Mouse (Mus musculus): ENCODE results near the gene Them7. TPM values are rescaled to one million over a fixed set of nuclear protein-coding genes. Genes with fewer than 3 reads are reported as not detected.
A peak's percentile ranks its signal among the peaks of the same experiment; 100 is the strongest.

Them7 gene
- polyA plus RNA-seq, 1 experiment from 2014 or later, result 0.40 TPM

DNA sequence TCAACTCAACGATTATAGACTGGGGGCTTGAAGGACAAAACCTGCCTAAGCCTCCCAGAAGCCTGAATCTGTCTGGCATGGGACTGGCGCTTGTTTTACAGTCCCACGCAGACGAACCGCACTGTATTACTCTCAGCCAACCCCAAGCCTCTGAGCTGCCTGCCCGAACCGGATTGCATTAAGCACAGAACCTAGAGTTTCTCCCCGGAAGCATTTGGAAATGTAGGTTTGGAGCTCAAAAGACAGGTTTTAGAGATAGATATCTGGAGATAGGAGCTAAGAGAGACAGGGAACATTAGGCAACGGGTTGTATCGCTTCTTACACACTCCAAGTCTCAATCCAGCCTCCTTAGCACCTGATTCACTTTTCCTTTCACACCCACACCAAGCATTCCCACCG is 149.5 kb downstream of the Them7 start:
- no peak for DNase-seq (ENCODE audit: low spot score)

DNA sequence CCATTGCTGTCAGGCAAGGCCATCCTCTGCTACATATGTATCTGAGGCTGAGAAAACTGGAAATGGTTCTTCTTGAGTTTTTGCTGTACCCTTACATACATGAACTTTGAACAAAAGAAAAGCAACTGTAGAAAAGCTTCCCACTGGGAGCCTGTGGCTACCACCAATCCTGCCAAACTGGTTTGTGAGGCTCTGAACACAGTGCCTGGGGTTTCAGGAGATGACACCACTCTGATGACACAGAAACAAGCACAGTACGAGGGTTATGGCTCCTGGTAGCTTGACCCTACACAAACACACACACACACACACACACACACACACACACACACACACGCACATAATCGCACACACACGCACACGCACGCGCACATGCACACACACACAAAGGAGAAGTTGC is 151.1 kb downstream of the Them7 start:
- no peak for DNase-seq (ENCODE audit: low spot score)

DNA sequence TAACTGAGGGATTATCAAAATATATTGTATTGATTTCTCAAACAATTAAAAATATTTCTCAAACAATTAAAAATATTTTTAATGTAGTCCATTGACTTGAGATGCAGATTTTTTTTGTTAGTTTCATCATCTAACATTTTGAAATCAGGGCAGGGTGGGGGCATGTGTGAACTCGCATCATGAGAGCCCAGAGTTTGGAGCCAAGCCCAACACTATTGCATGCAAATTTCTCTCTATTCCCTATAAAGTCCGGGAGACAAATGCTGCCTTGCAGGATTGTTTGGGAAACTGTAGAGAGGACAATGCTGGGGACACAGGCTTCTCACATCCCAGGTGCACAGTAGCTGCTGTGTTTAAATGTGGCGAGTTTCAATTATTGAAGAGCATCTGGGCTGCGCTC is 151.6 kb downstream of the Them7 start:
- no peak for DNase-seq (ENCODE audit: low spot score)

DNA sequence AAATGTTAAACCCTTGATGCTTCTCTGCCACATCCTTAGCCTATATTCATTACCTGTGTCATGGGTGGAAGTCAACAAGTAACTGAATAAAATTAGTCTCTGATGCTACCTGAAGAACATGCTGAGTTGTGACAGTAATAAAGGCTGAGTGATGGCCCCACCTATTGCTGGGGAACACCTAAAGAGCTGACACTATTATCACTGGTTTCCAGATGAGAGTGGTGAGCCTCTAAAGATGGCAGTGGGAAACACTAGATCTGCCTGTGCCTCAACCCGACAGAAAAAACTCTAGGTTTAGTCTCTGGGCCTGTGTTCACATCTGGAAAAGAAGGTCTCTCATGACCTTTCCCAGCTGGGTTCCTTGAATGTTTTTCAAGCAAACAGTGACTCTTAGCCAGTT is 155.6 kb downstream of the Them7 start:
- DNase-seq (ENCODE audit: low spot score), result no peak

DNA sequence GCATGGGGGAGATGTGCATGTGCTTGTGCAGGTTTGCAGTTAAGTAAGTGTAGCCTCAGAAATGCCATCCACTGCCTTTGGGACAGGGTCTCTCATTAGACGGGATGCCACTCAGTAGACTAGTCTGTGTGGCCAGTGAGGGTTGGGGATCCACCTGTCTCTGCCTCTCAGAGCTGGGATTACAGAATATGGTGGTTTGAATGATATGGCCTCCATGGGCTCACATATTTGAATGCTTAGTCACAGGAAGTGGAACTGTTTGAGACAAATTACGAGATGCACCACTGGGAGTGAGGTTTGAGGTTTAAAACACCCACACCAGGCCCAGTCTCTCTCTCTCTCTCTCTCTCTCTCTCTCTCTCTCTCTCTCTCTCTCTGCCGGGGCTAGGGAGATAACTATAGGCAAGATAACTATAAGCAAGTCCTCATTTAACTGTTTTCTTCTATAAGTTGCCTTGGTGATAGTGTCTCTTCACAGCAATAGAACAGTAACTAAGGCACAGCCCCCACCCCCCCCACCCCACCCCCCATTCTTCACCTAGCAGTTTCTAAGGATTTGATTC is 156.7 kb downstream of the Them7 start:
- DNase-seq (ENCODE audit: low spot score), result no peak

DNA sequence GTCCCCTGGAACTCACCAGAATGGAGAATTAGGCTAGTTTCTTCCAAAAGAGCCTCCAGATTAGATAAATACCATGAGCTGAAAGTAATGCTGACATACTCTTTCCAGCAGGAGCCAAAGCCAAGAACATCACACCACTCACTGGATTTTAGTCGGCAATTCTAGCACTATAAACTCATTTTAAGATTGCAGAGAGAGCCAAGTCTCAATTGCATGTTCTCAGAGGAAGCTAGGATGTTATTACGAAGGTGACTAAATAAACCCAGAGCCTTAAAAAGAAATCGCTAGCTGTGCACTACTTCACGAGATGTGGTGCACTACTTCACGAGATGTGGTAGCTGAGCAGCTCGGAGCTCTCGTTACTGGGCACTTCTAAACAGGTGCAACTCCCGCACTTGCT is 158.9 kb downstream of the Them7 start:
- DNase-seq (ENCODE audit: low spot score), result no peak

DNA sequence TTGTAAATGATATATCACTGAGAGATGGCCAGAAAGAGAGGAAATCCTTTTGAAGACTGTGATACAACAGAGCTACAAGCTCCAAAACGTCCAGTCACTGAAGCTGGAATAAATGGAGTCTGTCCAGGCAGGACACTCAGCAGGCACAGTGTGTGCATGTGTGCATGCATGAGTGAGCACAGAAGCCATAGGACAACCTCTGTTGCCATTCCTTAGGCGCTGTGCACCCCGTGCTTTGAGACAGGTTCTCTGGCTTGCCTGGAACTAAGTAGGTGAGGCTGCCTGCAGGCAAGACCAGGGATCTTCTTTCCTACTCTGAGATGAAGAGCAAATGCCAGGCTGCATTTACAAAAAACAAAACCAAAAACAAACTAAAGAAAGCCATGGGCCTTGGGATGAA is 160.9 kb downstream of the Them7 start:
- DNase-seq (ENCODE audit: low spot score), result no peak

DNA sequence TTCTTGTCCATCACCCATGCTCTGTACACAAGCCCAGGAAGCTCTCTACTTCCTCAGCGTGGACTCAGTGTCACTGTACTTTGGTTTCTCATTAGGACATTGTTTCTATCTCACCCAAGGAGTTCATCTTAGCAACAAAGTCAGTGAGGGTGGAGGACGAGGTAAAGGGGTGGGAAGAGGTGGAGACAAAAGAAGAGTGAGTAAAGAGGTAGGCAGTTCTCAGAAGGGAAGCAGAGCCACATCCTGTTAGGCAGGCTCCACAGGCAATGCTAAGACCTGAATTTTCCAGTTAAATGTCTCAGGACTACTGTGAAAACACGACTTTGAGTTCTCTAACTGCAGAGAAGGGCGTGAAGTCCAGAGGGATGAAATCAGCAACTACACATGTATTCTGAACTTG is 162.3 kb downstream of the Them7 start:
- no peak for DNase-seq (ENCODE audit: low spot score)

DNA sequence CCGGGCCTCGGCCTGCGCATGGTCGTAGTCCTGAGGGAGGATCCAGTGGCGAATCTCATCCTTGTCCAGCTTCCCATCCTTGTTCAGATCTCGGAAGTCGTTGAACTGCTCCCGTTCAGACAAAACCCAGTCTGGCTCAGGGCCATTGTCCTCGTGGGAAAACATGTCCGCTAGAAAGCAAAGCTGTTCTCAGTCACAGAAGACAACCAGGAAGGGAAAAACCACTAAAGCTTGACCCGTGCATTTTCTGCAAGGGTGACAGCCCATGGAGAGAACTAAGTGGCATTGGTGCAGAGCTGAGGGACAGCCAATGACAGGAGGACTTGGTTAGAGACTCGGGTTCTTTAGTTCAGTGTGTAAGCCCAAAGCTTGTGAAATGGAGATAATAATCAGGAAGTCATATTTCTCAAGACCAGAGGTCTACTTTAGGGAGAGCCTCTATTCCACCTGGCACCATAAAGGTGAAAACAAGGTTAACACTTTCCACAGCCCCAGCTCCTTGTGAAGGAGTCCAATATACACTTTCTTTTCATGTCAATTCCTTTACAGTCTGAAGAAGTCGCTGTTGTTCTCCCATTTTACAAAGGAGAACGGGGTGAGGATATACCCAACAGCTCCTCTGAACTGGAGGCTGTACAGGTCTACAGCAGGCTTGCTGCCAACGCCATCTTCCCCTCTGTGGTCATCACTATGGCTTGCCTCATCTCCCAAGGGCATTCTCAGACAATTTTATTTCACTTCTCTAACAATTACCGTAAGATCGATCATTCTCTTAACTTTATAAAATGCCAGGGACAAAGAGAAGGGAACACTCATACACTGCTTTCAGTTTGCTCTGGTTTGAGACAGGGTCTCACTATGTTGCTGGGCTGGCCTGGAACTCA is 165.1 kb downstream of the Them7 start:
- no peak for DNase-seq (ENCODE audit: low spot score)

DNA sequence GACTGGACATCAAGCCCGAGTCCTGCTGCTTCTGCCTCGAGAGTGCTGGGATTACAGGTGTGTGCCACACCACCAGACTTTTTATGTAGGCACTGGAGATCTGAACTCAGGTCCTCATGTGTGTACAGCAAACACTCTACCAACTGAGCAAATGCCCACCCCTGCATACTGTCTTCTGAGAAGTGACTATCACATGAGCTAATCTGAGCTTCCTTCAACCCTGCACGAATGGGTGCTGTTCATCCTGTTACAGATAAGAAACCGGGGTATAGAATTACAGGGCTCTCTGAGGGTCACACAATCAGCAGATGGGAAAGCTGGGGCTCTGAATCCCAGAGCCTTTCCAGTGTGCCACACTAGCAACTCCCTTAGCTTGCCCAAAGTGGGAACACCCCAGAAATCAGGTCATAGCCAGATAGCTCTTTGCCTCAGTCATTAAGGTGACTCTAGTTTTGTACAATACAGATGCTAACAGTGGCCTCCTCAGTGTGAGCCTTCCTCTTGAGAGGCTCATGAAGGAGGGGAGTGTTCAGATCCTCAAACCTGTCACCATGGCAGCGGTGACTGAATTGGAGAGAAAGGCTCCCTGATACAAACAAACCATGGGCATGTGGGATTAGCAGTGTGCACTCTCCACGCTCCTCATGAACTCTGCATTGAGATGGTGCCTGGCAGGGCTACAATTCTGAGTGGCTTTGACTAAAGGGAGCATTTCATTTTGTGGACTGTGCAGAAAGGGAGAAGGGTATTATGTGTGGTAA is 166.7 kb downstream of the Them7 start:
- no peak for DNase-seq (ENCODE audit: low spot score)

DNA sequence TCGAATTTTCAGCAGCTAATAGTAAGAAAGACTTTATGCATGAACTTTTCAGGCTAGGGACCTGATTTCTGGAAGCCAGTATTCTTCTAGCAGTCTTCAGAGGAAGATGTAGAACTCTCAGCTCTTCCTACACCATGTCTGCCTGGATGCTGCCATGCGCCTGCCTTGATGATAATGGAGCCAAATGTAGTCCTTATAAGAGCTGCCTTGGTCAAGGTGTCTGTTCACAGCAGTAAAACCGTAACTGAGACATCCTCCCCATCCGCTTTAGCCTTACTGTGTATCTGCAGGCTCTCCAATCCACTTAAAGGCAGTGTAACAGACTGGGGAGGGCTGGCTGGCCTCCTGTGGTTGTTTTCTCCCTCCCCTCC is 167.3 kb downstream of the Them7 start:
- DNase-seq (ENCODE audit: low spot score), result no peak

DNA sequence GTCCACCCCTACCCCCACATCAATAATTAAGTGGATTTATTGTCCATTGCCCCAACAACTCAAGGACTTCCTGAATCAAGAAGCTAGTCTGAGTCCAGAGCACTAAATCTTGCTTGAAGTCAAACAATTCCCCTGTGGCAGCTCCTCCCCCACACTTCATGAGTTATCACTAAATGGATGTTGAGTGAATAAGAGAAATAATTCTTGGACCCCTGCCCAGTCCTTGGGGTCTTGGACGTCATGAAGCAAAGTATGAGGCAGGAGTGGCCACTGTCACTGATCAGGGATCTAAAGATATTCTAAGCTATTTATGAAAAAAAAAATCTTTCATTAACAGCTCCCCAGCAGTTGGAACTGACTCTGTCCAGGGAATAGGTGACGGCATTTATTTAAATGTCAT is 168.4 kb downstream of the Them7 start:
- no peak for DNase-seq (ENCODE audit: low spot score)

DNA sequence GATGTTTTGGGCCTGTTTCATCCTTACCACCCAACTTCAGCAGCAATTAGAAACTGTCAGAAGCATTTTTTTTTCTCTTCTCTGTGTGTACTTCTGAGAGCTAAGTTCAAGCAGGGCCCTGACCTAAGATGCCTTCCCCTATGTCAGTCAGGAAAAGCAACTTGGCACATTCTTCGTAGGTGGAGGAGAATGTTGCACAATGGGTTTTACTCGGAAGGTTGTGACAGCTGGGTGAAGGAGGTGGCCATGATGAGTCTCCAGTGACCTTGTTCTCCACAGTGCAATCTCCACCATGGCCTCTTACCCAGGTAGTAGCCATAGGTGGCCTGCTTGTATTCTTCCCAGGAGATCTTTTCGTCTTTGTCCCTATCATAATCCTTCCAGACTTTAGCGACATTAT is 170.3 kb downstream of the Them7 start:
- DNase-seq (ENCODE audit: low spot score), result no peak

DNA sequence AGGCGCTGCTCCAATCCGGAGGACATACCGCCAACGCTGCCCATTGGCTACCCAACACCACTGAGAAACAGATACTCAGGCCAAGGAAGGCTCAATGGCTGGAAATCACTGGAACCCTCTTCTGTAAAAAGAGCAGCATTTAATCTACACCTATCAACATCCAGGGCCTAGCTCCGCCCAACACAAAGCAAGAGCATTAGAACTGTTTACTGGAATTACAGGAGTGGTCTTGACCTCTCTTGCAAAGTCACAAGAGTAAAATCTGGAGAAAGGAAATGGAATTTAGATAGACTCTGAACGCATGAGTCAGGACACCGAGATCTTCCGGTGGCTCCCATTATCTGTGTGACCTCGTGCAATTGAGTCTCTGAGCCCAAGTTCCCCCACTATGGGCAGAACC is 171.9 kb downstream of the Them7 start:
- DNase-seq (ENCODE audit: low spot score), result no peak

DNA sequence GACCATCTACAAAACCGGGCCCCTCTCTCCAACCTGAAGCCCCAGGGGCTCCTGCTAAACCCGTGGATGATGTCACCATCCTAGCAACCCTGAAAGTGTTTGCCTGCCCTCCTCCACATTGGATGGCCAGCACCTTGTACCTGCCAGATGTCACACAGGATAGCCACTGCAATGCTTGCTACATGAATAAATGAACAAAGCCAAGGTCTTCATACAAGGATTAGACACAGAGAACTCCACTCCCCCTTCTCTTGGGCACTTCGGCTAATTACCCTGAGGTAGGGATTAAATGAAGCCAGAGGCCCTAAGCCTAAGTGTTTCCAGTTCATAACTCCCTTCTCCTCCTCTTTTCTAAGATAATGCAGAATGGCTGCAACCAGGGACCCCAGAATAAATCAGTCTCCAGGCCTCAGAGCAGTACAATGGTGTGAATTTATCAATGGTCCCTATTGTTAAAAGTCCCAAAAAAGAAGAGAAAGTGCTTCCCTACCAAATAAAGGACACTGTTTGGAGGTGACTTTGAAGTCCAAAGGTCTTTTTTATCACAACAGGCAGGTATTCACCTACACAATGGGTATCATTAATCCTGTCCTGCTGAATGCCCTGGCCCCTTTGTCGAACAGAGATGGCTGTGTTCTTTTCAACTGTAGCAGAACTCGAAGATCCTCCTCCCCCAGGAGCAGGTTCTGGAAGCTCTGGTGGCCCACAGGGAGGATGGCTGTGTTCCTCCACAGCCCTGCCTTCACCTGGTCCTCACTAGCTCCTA is 173.5 kb downstream of the Them7 start:
- no peak for DNase-seq (ENCODE audit: low spot score)

DNA sequence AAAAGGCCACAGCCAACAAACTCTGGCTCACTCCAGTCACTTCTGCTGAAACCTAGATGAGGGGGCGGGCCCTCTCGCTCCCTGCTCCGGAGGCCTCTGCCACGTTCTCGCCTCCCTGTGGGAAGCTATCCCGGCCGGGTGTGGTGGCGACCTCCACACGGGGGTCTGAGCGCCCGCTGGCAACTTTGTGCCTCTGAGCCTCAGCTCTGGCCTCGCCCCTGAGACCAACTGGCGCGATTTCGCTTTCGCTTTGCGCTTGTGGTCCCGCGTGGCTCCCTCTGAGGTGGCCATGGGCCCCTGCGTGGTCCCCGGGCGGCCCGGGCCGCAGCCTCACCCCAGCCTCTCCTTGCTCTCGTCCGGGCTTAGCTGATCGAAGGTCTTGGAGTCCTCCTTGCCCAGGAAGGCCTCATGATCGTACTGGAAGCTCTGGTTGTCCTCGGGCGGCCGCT is 174.5 kb downstream of the Them7 start:
- DNase-seq (ENCODE audit: low spot score), result peak; percentile 22

DNA sequence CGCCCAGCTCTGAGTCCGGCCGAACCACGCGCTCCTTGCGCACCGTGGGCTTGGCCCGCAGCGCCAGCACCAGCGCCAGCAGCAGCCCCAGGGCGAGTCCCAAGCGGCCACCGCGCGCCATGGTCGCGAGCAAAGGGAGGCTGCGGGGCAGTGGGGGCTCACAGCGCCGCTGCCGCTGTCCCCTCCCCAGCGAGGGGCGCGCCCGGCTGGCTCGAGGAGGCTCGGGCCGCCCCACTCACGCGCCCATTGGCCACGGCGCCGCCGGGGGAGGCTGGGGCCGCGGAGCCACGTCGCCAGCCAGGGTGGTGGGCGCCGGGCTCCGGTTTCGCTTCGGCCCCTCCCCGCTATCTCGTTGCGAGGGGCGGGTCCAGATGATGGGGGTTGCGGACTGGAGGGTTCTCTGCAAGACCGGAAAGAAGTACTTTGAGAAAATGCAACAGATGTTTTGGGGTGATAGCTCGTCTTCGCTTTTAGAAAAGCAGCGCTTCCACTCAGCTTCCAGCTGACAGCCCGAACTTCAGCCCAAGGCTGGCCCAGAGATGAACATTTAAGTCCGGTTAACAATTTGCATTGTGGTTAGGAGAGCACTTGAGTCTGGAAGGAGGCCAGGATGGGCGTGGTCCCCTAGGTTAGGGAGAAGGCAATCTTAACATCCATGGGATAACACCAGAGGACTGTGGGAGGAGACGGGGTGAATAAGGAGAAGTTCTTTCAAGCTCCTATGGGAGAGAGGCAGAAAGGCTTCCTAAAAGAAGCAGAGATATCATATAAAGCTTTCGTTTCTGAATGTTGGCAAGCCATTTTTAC is 175.2 kb downstream of the Them7 start, which contains the start of gene Rcn1:
Rcn1 (minus strand) TSS at position 235 of the 807 bp plus-strand sequence.
- peak; percentile 53 for DNase-seq (ENCODE audit: low spot score)

DNA sequence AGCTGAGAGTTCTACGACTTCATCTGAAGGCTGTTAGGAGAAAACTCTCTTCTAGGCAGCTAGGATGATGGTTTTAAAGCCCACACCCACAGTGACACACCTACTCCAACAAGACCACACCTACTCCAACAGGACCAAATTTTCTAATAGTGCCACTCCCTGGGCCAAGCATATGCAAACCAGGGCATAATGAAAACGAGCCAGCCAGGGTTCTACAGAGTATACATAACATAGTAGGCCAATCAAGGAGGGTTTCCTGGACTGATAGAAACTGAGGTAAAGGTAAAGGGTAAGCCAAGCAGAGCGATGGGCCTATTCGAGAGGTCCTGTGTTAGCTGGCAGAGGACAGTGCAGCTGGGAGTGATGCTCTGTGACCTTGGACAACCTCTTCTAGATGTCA is 176.4 kb downstream of the Them7 start:
- no peak for DNase-seq (ENCODE audit: low spot score)

DNA sequence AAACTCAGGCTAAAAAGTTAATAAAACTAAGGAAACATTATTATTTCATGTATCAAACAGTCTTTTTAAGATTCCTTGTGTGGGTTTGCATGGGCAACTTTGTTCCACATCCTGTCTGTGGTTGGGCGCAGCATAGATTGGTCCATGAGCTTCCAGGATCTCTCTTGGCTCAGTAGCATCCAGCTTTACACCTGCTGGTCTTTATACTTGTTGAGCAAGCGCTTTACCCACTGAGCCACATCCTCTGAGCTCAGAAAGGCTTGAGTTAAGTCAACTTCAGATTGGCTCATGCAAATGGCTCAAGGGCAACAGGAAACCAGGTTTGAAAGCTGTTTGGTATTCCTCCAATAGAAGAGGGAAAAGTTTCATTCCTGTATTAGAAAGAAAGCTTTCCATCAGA is 178.1 kb downstream of the Them7 start:
- DNase-seq (ENCODE audit: low spot score), result peak; percentile 19

DNA sequence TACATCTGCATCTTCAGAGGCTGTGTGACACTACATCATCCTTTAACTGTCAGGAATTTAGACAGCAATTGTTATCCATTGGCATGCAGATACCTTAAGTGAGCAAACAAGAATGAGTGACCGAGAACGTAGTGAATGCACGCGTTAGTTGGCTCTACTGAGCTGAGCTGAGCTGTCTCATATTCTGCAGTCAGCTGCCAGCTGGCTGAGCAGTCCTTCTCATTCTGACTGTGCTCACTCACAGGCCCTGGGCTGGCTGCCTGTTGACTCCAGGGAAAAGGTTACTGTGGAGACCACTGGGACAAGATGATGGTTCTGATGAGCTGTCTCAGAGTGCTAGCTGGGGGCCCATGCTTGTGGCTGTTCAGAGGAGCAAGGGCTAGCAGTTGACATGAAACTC is 184.4 kb downstream of the Them7 start:
- no peak for DNase-seq (ENCODE audit: low spot score)

DNA sequence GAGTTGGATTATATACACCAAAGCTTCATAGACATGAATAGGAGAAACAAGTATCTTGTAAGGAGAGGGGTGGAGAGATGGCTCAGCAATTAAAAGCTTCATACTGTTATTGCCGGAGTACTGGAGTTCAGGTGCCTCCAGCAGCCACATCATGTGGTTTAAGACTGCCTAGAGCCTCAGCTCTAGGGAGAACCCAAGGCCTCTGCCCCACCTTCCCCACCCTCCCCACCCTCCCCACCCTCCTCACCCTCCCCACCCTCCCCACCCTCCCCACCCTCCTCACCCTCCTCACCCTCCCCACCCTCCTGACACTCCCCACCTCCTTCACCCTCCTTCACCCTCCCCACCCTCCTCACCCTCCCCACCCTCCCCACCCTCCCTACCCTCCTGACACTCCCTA is 185.1 kb downstream of the Them7 start:
- no peak for DNase-seq (ENCODE audit: low spot score)
